Mouse (Mus musculus) small intestine, adult 2 months (tissue): ENCODE measurements at regions not wholly inside any gene's neighbourhood (a gene's known extent, or its start where the extent isn't known, plus 50 kb on each side); places are given as distances from the start of the nearest gene placed in this dataset.

ENCODE experiments used
- CTCF ChIP-seq: fragments of 200-500 bp; IDR thresholded peaks from 2 replicates; pipeline ENCODE4 v1.5.1; 2012; ENCODE audit warnings: low read depth, mild to moderate bottlenecking, control low read depth, inconsistent platforms, low read length, moderate library complexity, mixed read lengths; ENCODE audit not compliant: insufficient replicate concordance, insufficient read length; ENCODE audit errors: extremely low read depth
- POLR2A ChIP-seq: fragments of 200-500 bp; IDR thresholded peaks from 2 replicates; pipeline ENCODE4 v1.6.1; 2012; ENCODE audit warnings: low read depth, mild to moderate bottlenecking, control low read depth, inconsistent platforms, low read length, moderate library complexity

DNA sequence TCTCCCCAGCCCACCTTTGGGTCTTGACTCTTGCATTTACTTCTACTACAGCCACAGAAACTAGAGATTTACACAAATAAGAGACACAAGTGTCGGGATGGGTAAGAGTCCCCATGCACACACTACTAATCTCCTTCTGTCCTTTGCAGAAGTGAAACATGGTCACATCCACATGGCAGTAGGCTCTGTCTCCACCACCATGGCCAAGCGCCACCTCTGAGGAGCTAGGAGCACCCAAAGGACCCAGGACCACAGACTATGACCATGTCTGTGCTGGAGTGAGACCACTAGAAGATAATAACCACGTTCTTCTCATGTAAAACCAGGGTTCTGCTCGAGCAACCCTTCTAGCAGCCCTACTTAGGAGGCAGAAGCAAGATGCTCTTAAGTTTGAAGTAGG is 81.1 kb upstream of the Arid1b start:
- no peak for TF ChIP-seq CTCF
- no peak for TF ChIP-seq POLR2A
